Mouse (Mus musculus): Measurements from ENCODE around the gene Meox2. TPM values are rescaled to one million over a fixed set of nuclear protein-coding genes. Genes with fewer than 3 reads are reported as not detected.
"Not testable (repeated sequence)": the region's sequence is repeated elsewhere in the genome, so short reads cannot be mapped to it uniquely, and the experiment has no call there.

Meox2 gene
- total RNA-seq (2021): 1 to 10 TPM; 5.6 to 8.5 TPM
- long read RNA-seq, experiment 1, partial matches to known transcripts: 0 of 4 reads
- long read RNA-seq, experiment 1, other reads (novel, unspliced or antisense): 1 of 4 reads
- long read RNA-seq, experiment 2, transcript Meox2-201 (3 exons, 2,360 nt): major isoform, 8 of 8 reads
- long read RNA-seq, experiment 2, partial matches to known transcripts: 0 of 8 reads
- long read RNA-seq, experiment 2, other reads (novel, unspliced or antisense): 0 of 8 reads

DNA sequence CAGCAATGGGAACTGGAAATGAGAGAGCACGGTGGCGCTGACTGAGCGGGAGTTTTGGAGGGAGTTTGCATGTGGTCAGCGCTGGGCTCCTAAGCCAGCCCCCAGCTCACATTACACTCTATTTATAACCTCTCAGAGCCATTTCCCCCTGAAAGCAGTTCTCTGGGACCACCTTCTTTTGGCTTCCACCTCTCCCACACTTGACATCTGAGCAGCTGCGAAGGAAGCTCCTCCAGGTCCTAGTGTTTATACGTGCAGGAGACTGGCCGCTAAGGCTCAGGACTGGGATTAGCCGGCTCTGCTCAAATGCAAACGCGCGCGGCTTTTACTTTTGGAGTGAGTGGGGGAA, at the start of gene Meox2:
TSS of gene Meox2 (plus strand) at position 151 of the 349 bp plus-strand sequence.
- DNase-seq (ENCODE audit: low spot score in 2 of 2): no peak

DNA sequence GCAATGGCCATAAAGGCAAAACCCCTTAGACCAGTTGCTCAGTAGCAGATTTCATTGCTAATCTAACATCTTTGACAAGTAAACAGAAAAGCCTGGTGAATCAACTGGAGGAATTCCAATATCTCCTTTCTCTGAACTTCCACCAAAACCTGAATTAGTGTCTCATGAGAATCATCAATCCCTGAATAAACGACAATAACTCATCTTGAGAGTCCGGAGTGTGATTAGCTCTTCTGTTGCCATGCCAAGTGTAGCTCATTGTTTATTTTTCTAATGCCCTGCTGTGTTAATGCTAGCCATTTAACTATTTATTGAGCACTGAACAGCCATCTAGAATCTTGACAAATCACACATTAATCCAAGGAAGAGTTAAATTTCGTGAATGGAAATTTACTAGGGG, 35.7 kb upstream of the Meox2 start:
- DNase-seq (ENCODE audit: low spot score in 2 of 2): no peak

DNA sequence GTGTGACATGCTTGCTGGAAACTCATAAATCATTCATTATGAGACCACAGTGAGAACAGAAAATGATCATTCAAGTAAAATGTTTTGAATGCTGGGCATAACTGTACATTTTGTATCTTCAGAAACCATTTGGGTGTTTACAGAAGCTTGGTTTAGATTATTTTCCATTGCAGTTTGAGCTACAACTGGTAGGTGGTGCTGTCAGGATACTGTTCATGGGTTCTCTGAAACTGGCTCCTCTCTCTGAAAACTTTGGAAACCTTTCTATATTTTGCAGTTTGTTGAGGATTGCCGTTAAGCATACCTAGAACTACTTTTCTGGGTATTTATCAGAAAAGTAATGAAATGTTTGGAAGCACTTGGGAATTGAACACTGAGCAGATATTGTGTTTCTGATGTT, 31.0 kb upstream of the Meox2 start:
- no peak for DNase-seq (ENCODE audit: low spot score in 2 of 2)

DNA sequence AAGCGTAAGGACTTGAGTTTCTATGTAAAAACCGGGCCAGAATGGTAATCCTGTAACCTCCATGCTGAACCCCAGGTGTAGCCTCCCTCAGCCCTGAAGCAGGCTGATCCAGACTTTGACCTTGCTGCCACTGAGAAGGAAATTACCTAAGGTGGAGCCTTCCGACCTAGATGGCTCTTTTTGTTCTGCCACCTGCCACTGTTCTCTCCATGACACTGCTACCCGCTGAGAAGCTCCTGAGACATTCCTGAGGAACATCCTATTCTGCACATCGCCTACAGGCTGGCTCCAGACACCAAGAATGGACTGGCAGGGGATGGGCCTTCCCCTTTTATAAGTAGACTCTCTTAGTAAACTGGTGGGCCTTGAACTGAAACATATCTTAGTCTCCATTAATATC, 28.3 kb upstream of the Meox2 start:
- not testable (repeated sequence) for DNase-seq (ENCODE audit: low spot score in 2 of 2)

DNA sequence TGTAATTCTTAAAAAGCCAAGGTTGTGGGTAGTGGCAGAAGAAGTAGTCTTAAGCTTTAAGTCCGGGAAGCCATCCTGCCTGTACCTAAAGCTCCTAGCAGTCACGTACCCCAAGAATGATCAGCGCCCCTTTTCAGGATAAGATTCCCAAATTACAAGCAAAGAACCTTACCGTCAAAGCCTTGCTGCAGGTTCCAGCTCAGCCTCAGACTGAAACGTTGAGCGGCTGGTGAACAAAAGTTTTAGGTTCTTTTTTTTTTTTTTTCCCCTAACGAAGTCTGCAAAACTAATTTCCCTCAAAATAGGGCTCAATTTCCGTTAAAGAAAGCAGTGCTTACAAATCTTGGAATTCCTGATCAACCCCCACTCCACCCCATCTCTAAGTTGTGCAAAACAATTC, 1.8 kb upstream of the Meox2 start:
- no peak for DNase-seq (ENCODE audit: low spot score in 2 of 2)

DNA sequence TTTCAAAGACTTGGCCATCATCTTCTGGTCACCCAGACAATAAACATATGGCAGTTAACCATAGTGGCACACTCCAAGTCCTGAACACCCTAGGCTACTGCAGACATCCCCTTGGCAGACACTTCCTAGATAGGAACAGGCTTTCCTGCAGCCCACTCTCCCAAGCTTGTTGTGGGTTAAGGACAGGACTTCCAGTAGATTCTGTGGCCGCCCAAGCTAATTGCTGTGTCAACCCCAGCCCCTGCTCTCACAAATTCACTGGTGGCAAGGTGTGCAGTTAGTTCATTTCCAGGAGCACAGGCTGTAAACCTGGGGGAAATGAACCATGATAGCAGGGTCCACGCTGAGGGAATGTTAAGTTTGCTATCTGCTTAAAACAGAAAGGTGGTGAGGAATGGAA, 1.2 kb upstream of the Meox2 start:
- no peak for DNase-seq (ENCODE audit: low spot score in 2 of 2)

DNA sequence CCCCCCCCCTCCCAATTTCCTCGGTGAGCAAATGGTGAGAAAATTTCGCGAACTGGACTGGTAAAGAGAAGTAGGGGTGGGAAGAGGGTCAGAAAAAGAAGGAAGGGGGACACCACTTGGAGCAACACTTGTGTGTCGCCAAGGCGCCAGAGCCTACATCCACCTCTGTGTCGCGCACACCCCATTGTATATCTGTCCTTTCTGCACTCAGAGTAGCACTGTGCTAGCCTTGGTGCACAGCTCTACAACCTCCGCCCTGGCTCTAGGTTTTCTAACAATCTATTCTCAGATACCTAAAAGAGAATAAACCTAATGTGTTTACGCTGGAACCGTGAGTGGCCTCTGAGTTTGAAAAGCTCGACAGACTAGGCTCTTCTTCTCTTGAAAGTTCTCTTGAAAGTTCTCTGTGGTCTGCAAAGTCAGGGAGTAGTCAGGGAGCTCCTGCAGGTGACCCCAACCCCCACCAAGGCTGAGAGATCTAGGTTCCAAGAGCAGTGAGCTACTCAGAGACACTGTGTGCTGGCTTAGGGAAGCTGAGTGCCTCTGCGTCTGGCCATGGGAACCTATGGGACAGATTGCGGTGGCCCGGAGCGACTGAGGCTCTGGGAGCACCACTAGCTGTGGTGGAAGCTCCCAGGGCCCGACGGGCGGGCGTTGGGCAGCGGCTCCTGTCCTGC, 489 bp upstream of the Meox2 start:
- no peak for DNase-seq (ENCODE audit: low spot score in 2 of 2)

DNA sequence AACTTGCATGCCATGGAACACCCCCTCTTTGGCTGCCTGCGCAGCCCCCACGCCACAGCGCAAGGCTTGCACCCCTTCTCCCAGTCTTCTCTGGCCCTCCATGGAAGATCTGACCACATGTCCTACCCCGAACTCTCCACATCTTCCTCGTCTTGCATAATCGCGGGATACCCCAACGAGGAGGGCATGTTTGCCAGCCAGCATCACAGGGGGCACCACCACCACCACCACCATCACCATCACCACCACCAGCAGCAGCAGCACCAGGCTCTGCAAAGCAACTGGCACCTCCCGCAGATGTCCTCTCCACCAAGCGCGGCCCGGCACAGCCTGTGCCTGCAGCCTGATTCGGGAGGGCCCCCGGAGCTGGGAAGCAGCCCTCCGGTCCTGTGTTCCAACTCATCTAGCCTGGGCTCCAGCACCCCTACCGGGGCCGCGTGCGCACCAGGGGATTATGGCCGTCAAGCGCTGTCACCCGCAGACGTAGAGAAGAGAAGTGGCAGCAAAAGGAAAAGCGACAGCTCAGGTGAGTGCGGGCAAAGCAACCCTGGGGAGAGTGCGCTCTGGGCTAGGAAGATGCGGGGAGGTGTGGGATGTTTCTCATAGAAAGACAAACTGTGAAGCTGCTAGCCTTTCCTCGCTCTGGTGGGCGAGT, 606 bp downstream of the Meox2 start:
- DNase-seq (ENCODE audit: low spot score in 2 of 2): no peak

DNA sequence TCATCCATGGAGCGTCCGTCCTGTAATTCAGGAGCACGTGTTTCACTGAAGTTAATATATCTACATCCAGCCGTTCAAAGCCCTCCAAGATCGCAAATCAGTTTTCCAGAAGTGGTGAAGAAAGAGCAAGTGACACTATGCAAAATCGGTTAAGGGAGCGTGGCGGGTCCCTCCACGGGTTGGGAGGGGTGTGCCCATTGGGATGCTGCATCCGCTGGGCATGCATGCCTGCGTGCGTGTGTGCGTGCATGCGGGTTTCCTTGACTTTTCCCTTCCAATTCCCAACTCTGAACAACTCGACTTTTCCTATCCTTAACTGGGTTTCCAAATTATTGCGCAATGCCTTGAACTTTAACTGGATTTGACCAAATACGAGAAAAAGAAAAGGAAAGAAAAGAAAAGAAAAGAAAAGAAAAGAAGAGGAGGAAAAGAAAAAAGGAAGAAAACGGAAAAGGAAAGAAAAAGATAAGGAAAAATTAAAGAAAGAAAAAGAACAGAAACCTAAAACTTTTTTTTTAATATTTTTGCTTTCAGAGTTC, 1.2 kb downstream of the Meox2 start:
- DNase-seq (ENCODE audit: low spot score in 2 of 2): no peak

DNA sequence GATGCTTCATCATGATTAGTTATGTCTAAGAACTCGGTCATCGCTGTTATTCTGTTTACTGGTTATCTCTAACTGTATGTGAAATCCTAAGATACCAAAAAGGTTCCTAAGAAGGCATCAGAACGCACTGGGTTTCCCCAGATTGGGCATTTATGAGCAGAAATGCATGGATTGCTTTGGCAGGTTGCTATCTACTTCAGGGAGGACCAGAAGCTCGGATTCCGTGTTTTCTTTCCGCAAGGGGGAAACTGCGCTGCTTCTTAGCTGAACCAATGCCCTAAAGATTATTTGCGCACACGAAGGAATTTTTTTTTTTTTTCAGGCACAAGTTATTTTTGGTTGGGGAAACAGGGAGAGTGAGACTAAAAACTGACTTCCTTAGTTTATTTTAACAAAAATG, 2.6 kb downstream of the Meox2 start:
- DNase-seq (ENCODE audit: low spot score in 2 of 2): no peak

DNA sequence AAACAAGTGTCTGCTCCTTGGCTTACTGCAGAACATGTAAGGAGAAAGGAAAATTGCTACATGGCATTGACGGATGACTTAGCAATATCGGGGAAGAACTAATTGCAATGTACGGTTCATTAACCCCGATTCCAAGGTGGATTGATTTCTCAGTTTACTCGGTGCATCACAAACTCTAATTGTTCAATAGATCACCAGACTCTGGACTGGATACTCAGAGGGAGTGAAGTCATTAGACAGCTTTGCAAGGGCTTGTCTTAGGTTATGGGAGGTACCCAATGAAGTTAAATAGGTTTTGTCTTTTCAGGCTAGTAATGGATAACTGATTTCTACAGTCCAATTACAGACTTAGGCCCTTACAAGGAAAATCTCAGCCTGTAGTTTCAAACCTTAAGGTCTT, 10.9 kb downstream of the Meox2 start:
- DNase-seq (ENCODE audit: low spot score in 2 of 2): no peak

DNA sequence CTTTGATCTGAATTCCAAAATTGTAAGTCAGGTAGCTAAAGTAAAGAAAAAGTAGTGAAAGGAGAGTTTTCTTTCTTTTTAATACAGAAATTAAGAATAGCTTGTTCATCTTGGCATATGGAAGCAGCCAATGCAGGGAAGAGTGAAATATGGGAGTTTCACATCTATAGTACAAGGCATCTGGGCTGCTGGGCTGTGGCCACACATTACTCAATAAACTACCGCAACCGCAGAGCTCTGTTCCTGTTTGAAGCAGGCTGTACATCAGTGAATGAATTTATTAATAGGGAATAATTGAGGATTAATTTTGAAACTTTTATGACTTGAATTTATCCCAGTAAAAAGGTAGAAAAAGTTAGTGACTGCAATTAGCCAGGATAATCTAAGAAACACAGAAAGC, 15.4 kb downstream of the Meox2 start:
- DNase-seq (ENCODE audit: low spot score in 2 of 2): no peak

DNA sequence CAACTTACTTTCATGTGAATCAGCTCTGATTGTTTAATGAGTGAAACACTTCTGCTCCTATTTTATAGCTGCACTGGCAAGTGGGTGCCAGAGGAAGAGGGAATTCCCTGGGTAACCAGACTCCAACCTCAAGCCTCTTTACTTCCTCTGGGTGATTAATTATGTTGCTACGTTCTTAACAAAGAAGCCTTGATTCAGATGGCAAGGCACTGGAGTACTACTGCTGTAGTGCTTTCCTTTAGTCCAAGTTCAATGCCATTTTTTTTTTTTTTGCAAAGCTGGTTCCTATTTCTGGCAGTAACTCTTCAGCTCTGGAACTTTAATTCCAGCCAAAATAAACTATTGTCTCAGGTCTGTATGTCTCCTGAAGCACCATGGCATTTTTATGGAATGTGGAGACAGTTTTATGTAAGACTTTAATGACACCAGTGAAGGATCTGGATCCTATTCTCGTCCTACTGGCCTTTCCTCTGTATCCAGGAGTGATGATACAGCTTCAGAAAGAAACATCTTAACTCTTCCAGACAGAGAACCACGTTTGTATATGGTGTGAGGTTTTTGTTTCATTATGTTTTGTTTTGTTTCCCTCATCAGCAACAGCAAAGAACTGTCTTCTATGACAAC, 33.9 kb downstream of the Meox2 start:
- DNase-seq (ENCODE audit: low spot score in 2 of 2): no peak

DNA sequence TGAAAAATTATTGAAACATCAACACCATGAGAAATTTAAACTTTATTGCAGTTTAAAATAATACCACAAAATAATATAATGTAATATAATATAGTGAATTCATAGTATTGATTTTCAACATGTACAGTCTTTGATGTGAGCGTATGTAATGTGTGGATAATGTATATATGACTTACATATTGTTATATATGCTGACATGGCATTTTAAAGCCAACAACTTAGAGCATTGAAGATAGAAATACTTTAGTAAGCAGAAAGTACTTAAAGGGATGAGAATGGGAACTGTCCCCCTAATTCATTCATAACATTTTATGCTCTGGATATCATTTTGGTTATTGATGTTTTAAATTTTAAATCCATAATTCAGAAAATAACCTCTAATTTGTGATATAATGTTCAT, 35.5 kb downstream of the Meox2 start:
- no peak for DNase-seq (ENCODE audit: low spot score in 2 of 2)

DNA sequence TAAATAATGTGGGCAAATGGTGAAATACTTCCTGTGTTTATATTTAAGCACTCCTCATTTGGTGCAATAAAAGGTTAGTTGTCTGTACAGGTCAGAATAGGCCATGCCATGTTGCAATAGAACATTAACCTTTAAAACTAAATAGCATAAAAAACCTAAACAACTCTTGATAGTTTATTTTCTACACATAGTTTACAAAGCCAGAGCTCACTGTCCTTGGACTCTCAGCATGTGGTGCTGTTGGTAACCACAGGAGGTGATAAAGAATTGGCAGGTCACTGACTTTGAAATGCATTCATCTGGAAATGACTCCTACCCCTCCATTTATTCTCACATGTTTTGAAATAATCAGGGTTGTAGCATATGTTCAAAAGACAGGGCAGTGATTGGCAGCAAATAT, 59.4 kb downstream of the Meox2 start:
- no peak for DNase-seq (ENCODE audit: low spot score in 2 of 2)

DNA sequence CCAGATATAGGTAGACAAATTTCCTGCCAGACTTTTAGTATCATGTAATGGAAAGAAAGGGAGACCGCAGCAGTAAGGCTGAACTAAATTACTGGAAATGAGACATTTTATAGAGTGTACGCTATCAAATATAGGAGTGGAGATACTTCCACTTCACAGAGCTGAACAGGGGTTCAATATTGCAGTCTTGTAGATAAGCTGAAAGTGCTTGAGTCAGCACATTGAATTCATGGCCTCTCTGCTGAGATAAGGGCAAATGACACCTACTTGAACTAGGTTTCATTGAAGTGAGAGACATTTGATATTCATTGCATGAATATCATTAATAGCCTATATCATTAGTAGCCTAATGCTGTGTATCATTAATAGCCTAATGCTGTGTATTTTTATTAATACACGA, 65.0 kb downstream of the Meox2 start:
- no peak for DNase-seq (ENCODE audit: low spot score in 2 of 2)

DNA sequence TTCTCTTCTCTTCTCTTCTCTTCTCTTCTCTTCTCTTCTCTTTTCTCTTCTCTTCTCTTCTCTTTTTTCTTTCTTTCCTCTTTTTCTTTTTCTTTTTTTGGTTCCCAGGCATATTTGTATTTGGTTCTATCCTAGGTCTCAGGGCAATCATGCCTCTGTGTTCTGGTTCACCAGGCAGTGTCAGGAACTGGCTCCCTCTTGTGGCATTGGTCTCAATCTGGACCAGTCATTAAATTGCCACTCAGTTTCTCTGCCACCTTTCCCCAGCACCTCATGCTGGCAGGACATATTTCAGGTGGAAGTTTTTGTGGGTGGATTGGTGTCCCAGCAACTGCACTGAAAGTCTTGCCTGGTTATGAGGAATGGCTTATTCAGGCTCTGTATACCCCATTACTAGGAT, 75.3 kb downstream of the Meox2 start:
- DNase-seq (ENCODE audit: low spot score in 2 of 2): no peak

DNA sequence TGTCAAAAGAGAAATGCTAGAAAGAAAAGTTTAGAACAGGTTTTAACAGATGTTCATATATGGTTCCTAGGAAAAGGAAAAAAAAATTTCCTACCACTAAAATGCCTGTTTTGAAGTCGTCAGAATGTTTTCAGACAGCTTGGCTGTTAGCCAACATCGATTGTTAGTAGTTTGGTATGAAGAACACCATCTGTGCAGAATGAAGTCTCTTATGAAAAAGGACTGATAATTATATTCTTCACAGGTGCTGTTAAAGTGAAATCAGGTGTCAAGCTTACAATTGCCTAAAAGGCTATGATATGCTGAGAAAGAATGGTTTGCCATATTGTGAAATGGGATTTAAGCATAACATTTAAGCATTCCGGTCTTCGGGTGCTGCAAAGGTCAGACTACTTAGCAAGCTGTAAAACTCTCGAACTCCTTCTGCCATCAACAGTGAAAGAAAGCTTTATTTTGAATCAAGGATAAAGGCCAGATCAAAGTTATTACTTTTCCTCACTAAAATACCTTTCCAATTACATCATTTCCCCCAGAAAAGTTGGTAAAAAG, 80.7 kb downstream of the Meox2 start:
- no peak for DNase-seq (ENCODE audit: low spot score in 2 of 2)
